Mouse (Mus musculus) heart, postnatal 0 days (tissue): ENCODE measurements around the gene Atp6v0a2.

Source experiments
- CTCF ChIP-seq: IDR thresholded peaks from 2 replicates; pipeline ENCODE4 v1.5.1; 2016; ENCODE audit warnings: antibody characterized with exemption, control low read depth, low read depth
- EP300 ChIP-seq: IDR thresholded peaks from 2 replicates; pipeline ENCODE4 v1.6.1; 2016; ENCODE audit warnings: antibody characterized with exemption, low read depth

- TF ChIP-seq CTCF (no peak), EP300 (no peak)
These were observed 119.9 kb downstream of the Atp6v0a2 start for GRCm38 (mm10) chr5:124748296-124748695.
